Mouse (Mus musculus) neural tube, embryonic 11.5 days (tissue): ENCODE results near the gene Aplnr. TPM values are rescaled to one million over a fixed set of nuclear protein-coding genes. Genes with fewer than 3 reads are reported as not detected.

Source experiments
- ATAC-seq: fragments of 200-750 bp; cut with Nextera tagmentation; 2 replicates; pipeline ENCODE4 v1.8.0; 2017; ENCODE audit warnings: moderate number of reproducible peaks, mild to moderate bottlenecking, moderate TSS enrichment, moderate library complexity; ENCODE audit not compliant: insufficient read depth, low FRiP score, low TSS enrichment
- DNase-seq: peaks from one replicate; pipeline ENCODE4 v3.0.0-alpha.2; 2015; ENCODE audit warnings: low spot score
- H3K27ac ChIP-seq: fragments of 300-500 bp; sonication (generic); 2 replicates; pipeline ENCODE4 v1.5.1; 2014; ENCODE audit warnings: low read depth, mild to moderate bottlenecking, low read length
- H3K27me3 ChIP-seq: fragments of 300-500 bp; sonication (generic); 2 replicates; pipeline ENCODE4 v1.6.1; 2014; ENCODE audit warnings: mild to moderate bottlenecking, low read length, mixed read lengths; ENCODE audit not compliant: control insufficient read depth, insufficient read depth
- H3K36me3 ChIP-seq: fragments of 300-500 bp; sonication (generic); 2 replicates; pipeline ENCODE4 v1.6.1; 2014; ENCODE audit warnings: mild to moderate bottlenecking, low read length, moderate library complexity, mixed read lengths; ENCODE audit not compliant: control insufficient read depth, insufficient read depth
- H3K4me1 ChIP-seq: fragments of 300-500 bp; sonication (generic); 2 replicates; pipeline ENCODE4 v1.6.1; 2014; ENCODE audit warnings: low read length, mixed read lengths; ENCODE audit not compliant: control insufficient read depth, insufficient read depth
- H3K4me2 ChIP-seq: fragments of 300-500 bp; sonication (generic); 2 replicates; pipeline ENCODE4 v1.6.1; 2014; ENCODE audit warnings: low read depth, mild to moderate bottlenecking, moderate library complexity
- H3K4me3 ChIP-seq: fragments of 300-500 bp; sonication (generic); 2 replicates; pipeline ENCODE4 v1.5.1; 2014; ENCODE audit warnings: low read depth, low read length
- H3K9ac ChIP-seq: fragments of 300-500 bp; sonication (generic); 2 replicates; pipeline ENCODE4 v1.6.1; 2014; ENCODE audit warnings: mild to moderate bottlenecking, low read length
- H3K9me3 ChIP-seq: fragments of 300-500 bp; sonication (generic); 2 replicates; pipeline ENCODE4 v1.6.1; 2016; ENCODE audit warnings: low read length; ENCODE audit not compliant: control insufficient read depth
- WGBS: fragments of 180-500 bp; shearing (Covaris S2); extraction: QIAGEN DNeasy Blood & Tissue Kit; methylation state at CpG from one replicate; pipeline ENCODE4 v1.1.7; 2014; 5-methylcytosine and 5-hydroxymethylcytosine counted together
- polyA plus RNA-seq: library from polyadenylated mRNA; unstranded; fragments of >200 nt; fragmentation: Nextera tagmentation; extraction: Ambion mirVana; gene quantifications from 2 replicates; pipeline ENCODE4 v1.2.1, GENCODE M21; 2014

Gene Aplnr
- polyA plus RNA-seq, 1 experiment from 2014 or later: 37.1 TPM

GRCm38 (mm10) chr2:85161638-85162093 is 25.6 kb downstream of the Aplnr start:
- H3K27me3 ChIP-seq: no peaks in the 10 kb centered on the region
- peak overlapping the region; percentile 63; the same call in 1 of the 2 replicates for H3K27ac ChIP-seq
- no peak overlapping the region for H3K4me3 ChIP-seq
- no peak overlapping the region for H3K9ac ChIP-seq
- peak; percentile 36 for DNase-seq
- peak; percentile 80 for ATAC-seq
- H3K36me3 ChIP-seq: no peaks in the 10 kb centered on the region
- WGBS: 5% methylated on average over 1 of the region's 1 CpGs
- H3K9me3 ChIP-seq: no peaks in the 10 kb centered on the region
- H3K4me1 ChIP-seq: peaks cover 10% of the 10 kb centered on the region
- no peak overlapping the region for H3K4me2 ChIP-seq

- Histone ChIP-seq H3K27ac (no peak overlapping the region), H3K9ac (no peak overlapping the region), H3K4me2 (no peak overlapping the region), H3K27me3 (no peaks in the 10 kb centered on the region), H3K4me1 (peaks cover 10% of the 10 kb centered on the region), H3K36me3 (no peaks in the 10 kb centered on the region), H3K9me3 (no peaks in the 10 kb centered on the region), H3K4me3 (no peak overlapping the region)
- DNase-seq (no peak), ATAC-seq (no peak)
- 26% methylated on average over 7 of the region's 7 CpGs for WGBS
Measured at GRCm38 (mm10) chr2:85163311-85164047, 27.5 kb downstream of the Aplnr start.

GRCm38 (mm10) chr2:85167624-85168023 is 31.6 kb downstream of the Aplnr start:
- no peaks in the 10 kb centered on the region for H3K9me3 ChIP-seq
- no peaks in the 10 kb centered on the region for H3K27me3 ChIP-seq
- ATAC-seq (no peak), DNase-seq (no peak)
- H3K9ac ChIP-seq: no peak overlapping the region
- no peak overlapping the region for H3K27ac ChIP-seq
- H3K4me1 ChIP-seq: no peaks in the 10 kb centered on the region
- 61% methylated on average over 1 of the region's 1 CpGs for WGBS
- no peak overlapping the region for H3K4me3 ChIP-seq
- H3K36me3 ChIP-seq: no peaks in the 10 kb centered on the region
- H3K4me2 ChIP-seq: no peak overlapping the region

GRCm38 (mm10) chr2:85168327-85168726 is 32.3 kb downstream of the Aplnr start:
- no peaks in the 10 kb centered on the region for H3K27me3 ChIP-seq
- H3K4me3 ChIP-seq: no peak overlapping the region
- DNase-seq (no peak), ATAC-seq (no peak)
- H3K4me1 ChIP-seq: no peaks in the 10 kb centered on the region
- no peak overlapping the region for H3K9ac ChIP-seq
- H3K9me3 ChIP-seq: no peaks in the 10 kb centered on the region
- H3K36me3 ChIP-seq: no peaks in the 10 kb centered on the region
- 96% methylated on average over 1 of the region's 1 CpGs for WGBS
- no peak overlapping the region for H3K27ac ChIP-seq
- H3K4me2 ChIP-seq: no peak overlapping the region

- no peak overlapping the region for H3K27ac ChIP-seq
- no peak overlapping the region for H3K4me3 ChIP-seq
- ATAC-seq: no peak
- no peaks in the 10 kb centered on the region for H3K27me3 ChIP-seq
- WGBS: 77% methylated on average over 3 of the region's 3 CpGs
- no peaks in the 10 kb centered on the region for H3K4me1 ChIP-seq
- DNase-seq: no peak
- H3K36me3 ChIP-seq: no peaks in the 10 kb centered on the region
- H3K4me2 ChIP-seq: no peak overlapping the region
- no peak overlapping the region for H3K9ac ChIP-seq
- H3K9me3 ChIP-seq: no peaks in the 10 kb centered on the region
Measured at GRCm38 (mm10) chr2:85172071-85172762, 36.2 kb downstream of the Aplnr start.

- 62% methylated on average over 2 of the region's 2 CpGs for WGBS
Measured at GRCm38 (mm10) chr2:85172763-85173103, 36.7 kb downstream of the Aplnr start.

GRCm38 (mm10) chr2:85173545-85173944 is 37.5 kb downstream of the Aplnr start:
- H3K27me3 ChIP-seq: no peaks in the 10 kb centered on the region
- H3K4me3 ChIP-seq: no peak overlapping the region
- DNase-seq: no peak
- no peak overlapping the region for H3K9ac ChIP-seq
- 61% methylated on average over 6 of the region's 6 CpGs for WGBS
- H3K4me1 ChIP-seq: no peaks in the 10 kb centered on the region
- no peaks in the 10 kb centered on the region for H3K36me3 ChIP-seq
- no peak for ATAC-seq
- H3K9me3 ChIP-seq: no peaks in the 10 kb centered on the region
- H3K4me2 ChIP-seq: no peak overlapping the region
- no peak overlapping the region for H3K27ac ChIP-seq

More at GRCm38 (mm10) chr2:85172763-85173103, 36.7 kb downstream of the Aplnr start:
- no peak overlapping the region for H3K9ac ChIP-seq
- ATAC-seq (no peak), DNase-seq (no peak)
- no peaks in the 10 kb centered on the region for H3K4me1 ChIP-seq
- H3K36me3 ChIP-seq: no peaks in the 10 kb centered on the region
- no peak overlapping the region for H3K4me2 ChIP-seq
- no peak overlapping the region for H3K27ac ChIP-seq
- no peaks in the 10 kb centered on the region for H3K27me3 ChIP-seq
- no peaks in the 10 kb centered on the region for H3K9me3 ChIP-seq
- H3K4me3 ChIP-seq: no peak overlapping the region

GRCm38 (mm10) chr2:85178139-85178800 is 42.2 kb downstream of the Aplnr start:
- Histone ChIP-seq H3K9ac (no peak overlapping the region), H3K9me3 (no peaks in the 10 kb centered on the region), H3K36me3 (no peaks in the 10 kb centered on the region), H3K4me2 (no peak overlapping the region), H3K27me3 (no peaks in the 10 kb centered on the region), H3K4me1 (no peaks in the 10 kb centered on the region), H3K27ac (no peak overlapping the region), H3K4me3 (no peak overlapping the region)
- ATAC-seq (no peak), DNase-seq (no peak)
- WGBS: 62% methylated on average over 4 of the region's 4 CpGs
